Mouse (Mus musculus): ENCODE measurements around the gene Cnbp.

Cnbp gene

DNA sequence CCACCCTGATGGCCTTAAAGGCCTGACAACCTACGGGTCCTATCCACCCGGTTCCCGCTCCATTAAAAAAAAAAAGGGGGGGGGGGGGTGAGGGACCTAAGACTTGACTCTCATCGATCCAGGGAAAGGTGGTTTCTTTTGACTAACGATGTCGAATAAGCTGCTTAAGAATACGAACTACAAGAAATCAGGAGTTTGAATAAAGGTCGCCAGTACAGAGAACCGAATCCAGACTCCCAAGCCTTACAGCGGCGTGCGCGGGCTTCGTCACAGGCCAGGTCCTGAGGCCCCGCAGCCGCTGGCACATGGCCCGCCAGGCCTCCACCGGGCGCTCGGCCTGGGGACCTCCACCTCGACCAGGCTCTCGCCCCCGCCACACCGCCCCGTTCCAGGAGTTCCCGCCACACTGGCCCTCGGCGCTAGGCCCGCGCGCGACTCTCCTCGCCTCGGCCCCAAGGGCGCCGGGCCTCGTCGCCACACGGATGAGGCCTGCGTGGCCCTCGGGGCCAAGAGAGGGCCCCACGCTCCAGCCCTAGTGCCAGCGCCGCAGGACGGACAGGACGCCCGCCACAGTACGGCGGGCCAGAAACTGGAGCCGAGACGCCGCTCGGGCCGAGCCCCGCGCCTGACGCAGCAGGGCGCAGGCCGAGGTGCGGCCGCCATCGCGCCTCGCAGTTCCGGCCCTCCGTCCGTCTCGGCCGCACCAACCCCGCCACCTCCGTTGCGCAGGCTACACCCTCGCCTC, 579 bp downstream of the Cnbp start:
- DNase-seq (ENCODE audit: low spot score), result no peak

DNA sequence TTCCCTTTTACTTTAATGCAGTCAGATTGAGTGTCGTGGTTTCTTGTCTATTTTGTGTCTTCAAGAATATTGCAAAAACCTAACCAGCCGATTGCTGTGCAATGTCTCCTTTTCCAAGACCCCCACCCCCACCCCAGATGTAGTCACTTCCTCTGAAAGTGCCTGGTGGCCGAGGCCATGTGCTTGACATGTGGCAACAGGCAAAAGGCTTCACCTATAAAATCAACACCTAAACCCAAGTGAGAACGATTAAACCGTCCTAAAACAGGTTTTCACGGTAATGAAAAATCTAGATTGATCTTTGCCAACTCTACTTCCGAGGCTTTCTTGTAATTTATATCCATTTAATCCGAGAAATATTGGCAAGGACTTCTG, 1.1 kb downstream of the Cnbp start:
- no peak for DNase-seq (ENCODE audit: low spot score)

DNA sequence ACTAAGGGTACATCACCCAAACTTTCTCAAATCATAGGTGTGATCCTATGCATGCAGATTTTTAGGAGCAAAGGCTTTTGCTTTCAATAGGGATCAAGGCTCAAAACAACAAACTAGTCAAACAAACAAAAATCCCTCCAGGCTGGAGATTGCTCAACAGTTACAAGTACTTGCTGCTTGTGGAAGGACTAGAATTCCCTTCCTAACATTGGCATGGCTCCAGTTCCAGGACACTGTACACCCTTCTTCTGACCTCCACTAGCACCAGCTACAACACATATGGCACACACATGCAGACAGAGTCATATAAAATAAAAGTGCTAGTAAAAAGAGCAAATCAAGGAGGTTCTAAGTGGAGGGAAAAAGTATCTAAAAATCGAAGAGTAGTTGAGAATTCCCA, 4.1 kb downstream of the Cnbp start:
- DNase-seq (ENCODE audit: low spot score), result no peak

DNA sequence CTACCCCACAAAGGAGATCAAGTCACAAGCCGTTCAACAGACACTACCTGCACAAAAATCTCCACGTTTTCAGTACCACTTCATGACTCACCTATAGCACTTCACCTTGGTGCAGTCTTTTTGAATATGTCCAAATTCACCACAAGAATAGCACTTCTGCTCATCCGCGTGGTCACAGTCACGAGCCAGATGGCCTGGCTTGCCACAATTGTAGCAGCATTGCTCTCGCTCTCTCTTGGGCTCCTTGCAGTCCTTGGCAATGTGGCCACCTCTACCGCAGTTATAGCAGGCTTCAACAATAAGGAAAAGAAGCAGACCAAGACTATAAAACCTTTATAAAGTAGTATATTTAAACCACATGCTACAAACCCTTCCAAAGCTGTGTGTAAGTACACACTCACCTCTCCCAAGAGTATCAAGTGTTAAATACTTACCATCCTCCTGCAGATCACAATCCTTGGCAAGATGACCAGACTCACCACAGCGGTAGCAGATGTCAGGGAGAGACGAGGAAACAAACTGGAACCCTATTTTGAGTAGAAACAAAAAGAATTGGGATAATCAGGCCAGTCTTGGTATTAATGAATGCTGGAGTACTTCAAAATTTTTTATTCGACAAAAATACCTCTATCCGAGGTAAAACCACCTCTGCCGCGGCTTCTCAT, 5.7 kb downstream of the Cnbp start:
- DNase-seq (ENCODE audit: low spot score), result no peak

DNA sequence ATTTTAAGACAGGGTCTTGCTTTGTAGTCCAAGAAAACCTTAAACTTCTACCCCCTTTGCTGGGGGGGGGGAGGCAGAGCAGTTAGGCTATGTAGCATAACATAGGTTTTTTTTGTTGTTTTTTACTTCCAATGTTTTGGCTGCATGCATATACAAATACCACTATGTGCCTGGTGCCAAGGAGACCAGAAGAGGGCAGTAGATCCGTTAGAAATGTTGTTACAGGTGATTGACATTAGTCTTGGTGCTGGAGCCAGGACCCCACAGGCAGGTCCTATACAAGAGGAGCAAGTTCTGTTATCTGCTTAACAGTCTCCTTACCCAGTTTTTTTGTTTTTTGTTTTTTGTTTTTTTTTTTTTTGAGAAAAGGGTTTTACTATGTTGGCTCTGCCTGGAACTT, 8.7 kb downstream of the Cnbp start:
- no peak for DNase-seq (ENCODE audit: low spot score)

DNA sequence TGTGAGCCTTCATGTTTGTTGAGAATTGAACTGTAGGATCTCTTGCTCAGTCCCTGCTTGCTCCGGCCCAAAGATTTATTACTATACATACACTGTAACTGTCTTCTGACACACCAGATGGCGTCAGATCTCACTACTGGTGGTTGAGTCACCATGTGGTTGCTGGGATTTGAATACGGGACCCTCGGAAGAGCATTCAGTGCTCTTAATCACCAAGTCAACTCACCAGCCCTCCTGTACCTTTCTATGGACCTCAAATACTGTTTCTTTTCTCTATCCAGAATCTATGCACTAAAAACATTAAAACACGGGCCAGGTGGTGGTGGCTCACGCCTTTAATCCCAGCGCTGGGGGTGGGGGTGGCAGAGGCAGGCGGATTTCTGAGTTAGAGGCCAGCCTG, 9.3 kb downstream of the Cnbp start:
- no peak for DNase-seq (ENCODE audit: low spot score)

DNA sequence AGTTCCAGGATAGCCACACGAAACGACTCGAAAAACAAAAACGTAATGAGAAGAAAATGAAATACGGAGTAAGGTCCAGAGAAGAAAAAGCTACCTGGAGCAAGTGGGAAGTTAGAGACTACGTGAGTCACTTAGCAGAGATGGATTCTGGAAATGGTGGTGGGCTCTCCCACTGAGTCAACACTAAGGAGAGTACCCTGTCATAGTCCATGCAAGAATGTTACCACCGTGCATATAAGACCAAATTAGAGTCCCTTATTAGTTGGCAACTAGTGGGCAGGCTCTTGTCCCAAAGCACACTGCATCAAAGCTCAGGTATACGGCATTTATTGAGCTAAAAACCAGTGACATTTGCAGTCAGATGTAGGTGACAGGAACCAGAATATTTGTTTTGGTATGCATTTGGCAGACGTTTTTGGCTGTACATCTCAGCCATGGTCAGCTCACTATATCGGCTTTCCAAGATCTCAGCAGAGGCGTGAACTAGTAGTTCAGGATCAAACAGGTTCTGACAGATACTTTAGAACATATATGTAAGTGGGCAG, 11.0 kb downstream of the Cnbp start:
- DNase-seq (ENCODE audit: low spot score), result no peak

DNA sequence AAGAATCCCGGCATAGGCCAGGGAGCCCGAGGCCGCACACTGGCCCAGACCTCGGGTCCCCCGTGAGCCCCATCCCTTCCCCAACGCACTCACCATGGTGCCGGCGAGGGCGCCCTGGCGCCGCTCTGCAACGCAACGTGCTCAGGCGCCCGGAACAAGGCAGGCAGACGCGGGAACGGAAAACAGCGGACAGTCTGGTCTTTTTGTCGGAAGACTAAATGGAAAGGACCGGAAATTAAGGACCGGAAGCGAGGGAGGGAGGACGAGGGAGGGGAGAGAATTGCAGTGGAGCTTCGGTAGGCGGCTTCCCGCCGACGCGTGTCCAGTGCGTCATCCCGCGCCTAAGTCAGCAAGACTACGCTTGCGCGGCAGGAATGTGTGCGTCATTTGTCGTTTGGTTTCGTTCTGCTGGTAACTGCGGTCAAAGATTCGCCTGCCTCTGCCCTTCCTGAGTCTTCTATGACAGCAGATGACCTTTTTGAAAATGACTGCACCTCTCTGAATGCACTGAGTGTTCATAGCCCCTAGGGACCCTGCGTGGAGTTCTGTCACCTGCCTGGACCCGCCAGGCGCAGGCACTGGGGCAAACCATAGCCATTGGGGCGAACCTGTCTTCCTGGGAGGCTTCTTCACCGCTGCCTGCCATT, 12.2 kb downstream of the Cnbp start, which contains the start of gene Isy1:
Isy1 (minus strand) TSS at position 248 of the 647 bp plus-strand sequence.
- DNase-seq (ENCODE audit: low spot score), result peak; percentile 90

DNA sequence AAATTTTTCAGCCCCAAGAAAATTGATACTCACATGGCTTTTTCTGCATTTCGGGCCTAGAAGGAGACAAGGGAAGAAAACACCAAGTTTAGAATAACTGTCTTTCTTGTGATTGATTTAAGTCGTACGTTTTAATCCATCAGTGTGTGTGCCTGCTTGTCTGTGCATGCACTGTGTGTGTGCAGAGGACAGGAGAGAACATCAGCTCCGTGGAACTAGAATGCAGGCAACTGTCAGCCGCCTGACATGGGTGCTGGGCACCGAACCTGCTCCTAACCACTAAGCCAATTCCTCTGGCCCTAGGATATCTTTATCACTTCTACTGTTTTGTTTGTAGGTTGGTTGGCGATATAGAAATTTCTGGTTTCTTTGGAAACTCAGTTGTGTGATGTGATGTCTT, 15.2 kb downstream of the Cnbp start, which contains the start of gene Gm45140:
Gm45140 (minus strand) TSS at position 101 of the 400 bp plus-strand sequence.
- DNase-seq (ENCODE audit: low spot score), result no peak

DNA sequence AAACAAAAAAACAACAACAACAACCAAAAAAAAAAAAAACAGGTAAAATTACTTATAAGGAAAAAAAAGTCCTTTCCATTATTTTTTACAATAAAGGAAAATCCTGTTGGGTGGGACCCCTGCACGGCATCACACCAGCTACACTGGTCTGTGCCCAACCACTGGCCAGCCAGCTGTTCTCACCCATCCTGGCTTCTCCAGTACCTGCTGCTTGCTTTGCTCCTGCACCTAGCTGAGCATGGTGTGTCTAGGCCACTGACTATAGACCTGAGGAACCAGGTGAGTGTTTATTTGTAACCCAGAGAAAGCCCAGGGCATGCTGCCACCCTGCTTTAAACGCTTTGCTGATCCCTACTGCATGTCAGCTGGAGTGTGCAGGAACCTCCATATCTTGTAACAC, 30.5 kb downstream of the Cnbp start:
- no peak for DNase-seq (ENCODE audit: low spot score)

DNA sequence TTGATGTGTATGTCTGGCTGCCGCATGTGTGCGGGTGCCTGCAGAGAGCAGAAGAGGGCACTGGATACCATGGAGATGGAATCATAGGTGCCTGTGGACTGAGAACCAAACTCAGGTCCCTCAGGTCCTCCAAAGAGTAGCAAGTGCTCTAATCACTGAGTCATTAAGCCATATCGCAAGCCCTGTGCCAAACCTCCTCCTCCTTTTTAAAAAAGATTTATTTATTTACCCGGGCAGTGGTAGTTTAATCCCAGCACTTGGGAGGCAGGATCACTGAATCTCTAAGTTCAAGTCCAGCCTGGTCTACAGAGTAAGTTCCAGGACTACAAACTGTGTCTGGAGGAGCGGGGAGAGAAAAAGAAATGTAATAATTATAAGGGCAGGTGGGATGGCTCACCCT, 36.4 kb downstream of the Cnbp start:
- no peak for DNase-seq (ENCODE audit: low spot score)

DNA sequence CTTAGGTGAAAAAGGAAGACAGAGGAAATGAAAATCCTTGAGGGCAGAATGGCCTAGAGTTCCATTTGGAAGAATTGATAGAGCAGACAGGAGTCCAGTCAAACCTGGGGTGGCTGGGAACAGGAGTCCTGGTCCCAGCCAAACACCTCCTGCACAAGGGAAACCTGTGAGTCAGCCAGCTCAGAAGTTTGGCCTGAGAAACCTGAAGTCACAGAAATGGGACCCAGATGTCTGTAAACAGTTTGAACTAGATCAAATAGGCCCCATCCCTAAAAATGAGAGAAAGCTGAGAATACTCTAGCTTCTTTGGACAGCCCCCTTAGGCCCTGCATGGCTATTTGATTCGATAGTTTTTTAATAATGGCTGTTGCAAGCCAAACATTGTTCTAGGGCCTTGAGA, 38.2 kb downstream of the Cnbp start:
- DNase-seq (ENCODE audit: low spot score), result no peak

DNA sequence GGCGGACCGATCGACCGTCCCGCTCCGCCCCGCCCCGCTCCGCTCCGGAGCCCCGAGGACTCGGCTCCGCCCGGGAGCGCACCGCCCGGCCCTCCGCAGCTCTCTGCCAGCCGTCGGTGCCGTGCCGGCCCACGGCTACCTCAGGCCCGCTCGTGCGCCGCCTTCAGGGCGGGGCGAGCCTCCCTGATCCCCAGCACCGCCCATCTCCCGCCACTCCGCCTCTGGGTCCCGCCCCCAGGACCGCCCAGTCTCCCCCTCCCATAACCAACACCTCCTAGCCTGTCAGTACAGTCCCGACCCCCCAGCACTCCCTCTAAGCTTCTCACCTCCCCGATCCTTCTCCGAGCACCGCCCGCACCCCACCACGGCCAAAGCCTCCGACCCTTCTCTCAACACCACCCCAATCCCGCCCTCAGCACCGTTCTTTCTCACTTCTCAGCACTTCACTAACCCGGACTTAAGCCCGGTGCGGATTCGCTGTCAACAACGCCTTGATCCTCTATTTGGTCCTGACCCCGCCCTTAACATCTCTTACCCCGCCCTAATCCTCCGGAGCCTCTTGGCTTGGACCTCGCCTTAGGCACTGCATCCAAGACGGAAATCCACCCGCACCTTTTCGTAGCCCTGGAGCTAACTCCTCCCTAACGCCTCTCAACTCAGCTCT, 39.1 kb downstream of the Cnbp start, which contains the start of gene Rab43:
Rab43 (minus strand) TSS at position 490 of the 664 bp plus-strand sequence.
- DNase-seq (ENCODE audit: low spot score), result peak; percentile 69

DNA sequence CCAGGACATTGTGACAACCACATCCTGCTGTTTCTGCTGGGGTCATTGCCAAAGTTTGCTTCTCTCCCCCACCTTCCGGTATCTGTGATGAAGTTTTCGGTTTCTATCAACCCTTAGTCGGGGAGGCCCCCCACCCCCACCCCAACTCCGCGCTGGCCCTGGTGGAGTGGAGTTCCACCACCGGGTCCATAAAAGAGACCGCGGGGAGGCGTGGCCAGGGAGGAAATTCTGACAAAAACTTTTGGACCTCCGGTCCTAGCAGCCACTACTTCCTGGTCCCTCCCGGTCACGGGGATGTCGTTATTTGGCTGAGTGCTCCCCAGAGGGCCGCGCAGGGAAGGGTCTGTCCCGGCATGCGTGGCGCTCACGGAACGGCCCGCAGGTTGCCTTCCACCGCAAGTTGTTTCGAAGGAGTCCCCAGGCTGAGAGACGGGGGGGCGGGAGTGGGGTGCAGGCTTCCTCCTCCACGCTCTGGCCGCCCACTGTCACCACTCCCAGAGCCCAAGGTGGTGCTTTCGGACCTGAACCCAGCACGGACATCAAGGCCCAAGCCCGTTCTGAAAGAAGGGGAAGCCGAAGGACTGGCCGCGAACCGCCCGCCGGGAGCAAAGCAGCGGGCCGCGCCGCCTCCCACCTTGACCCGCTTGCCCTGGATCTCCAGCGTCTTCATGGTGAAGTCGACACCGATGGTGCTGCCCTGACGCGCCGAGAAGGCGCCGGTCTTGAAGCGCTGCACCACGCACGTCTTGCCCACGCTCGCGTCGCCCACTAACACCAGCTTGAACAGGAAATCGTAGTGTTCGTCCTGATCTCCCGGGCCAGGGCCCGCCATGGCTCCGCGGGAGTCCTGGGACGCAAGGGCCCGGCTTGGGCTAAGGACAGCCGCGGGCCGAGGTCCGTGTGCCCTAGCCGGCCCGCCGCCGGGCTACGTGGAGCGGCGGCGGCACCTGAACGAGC, 39.9 kb downstream of the Cnbp start:
- no peak for DNase-seq (ENCODE audit: low spot score)

DNA sequence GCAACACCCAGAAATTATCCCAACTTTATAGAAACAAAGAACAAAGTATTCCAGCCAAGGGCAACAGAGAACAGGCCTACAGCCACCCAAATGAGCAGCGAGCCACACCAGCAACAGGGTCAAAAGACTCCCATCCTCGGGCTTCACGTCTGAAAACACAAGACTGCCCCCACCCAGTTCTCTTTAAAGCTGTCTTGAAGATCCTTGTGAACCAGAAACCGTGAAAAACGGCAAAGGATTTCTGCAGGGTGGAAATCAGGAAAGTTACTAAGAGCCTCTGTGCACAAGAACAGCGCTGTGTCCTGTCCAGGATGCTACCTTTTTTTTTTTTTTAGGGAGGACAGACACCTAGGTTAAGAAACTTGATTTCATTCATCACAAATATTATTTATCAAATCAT, 40.6 kb downstream of the Cnbp start:
- DNase-seq (ENCODE audit: low spot score), result no peak

DNA sequence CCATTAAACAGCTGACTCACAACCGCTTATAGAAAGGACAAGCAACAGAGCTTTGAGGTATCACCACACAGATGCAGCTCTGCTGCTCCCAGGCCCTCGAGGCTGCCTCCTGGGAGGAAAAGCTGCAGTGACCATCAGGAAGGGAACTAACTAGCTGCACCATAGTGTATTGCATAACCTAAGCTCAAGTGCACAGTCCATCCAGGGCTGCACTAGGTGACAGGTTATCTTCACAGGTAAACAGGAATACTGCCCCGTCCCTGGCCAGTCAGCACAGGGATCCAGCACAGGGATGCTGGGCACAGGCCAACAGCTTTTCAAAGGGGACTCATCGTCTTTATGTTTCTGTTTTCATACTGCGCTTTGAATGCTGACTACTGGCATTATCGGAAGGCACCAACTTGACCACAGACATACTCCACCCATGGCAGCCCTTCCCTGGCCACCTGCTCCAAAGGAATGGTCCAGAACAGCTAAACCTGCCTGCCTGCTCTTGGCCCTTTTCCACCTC, 41.2 kb downstream of the Cnbp start:
- DNase-seq (ENCODE audit: low spot score), result no peak

DNA sequence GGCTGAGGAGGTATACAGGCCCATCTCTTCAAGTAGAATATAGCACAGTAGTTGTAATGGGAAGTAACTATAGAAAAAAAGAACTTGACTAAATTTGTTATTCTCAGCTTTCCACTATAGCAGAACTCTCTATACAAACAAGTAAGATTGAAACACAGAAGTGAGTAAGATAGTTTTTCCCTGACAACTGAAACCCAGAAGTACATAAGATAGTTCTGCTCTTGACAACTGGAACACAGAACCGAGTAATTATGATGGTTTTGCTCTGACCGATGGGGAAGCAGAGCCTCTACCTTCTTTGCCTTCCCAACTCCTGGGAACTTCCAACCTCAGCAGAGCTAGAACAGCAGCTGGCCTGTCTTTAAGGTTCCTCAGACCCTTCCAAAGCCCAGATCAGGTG, 41.8 kb downstream of the Cnbp start:
- DNase-seq (ENCODE audit: low spot score), result no peak

DNA sequence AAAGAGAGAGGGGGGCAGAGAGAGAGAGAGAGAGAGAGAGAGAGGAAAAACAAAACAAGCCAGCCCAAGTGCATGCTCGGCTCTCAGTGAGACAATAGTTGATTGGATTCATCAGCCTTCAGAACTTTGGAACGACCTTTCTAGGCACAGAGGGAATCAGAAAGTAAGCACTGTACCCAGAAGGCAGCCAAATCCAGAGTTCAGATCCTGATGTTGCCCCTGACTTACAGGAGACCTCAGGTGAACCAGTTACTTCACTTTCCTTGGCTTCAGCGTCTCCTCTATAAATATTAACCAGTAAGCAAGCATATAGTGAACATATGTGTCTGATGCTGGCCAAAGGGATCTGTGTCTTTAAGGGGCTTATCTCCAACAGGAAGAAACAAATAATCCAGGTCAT, 42.4 kb downstream of the Cnbp start:
- DNase-seq (ENCODE audit: low spot score), result no peak

DNA sequence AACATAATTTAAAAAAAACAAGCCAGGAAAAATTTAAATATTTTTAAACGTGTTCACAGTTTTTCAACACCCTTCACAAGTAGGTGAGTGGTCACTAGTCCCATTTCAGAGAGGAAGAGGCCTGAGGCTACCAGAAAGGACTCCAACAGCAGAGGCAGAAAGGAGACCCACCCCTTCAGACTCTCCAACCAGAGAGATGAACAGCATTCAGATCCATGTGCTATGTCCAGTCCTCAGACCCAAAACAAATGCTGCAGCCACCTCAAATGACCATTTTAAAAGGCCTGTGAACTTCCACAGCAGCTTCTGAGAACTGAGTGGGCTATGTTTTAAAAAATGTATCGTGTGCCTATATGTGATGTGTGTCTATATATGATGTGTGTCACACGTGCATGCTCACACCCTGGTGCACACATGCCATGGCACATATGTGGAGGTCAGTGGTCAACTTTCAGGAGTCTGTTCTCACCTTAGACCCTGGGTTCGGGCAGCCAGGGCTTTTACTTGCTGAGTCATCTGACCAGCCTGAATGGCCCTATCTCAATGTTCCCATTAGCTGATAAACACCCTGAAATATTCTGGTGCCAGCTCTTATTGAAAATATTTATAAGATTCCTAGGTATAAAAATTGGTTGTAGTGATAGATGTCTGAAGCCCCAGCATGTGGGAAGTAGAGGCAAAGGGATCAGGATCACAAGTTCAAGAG, 43.0 kb downstream of the Cnbp start:
- DNase-seq (ENCODE audit: low spot score), result no peak

DNA sequence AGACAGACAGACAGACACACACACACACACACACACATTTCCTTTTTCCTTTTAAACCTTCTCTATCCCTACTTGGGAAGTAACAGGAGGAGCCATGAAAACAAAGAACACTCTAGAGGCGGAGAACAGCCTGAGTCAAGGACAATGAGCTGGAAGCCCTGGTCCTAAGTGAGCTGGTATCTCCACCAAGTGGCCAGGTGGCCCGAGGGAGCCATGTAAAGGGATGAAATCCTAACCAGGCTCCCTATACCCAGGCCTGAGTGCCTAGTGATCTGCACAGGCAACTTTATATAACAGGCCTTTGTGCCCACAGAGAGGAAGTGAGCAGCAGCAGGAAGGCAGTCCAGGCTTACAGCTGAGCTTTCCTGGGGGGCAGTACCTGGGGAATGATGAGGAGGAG, 44.0 kb downstream of the Cnbp start:
- DNase-seq (ENCODE audit: low spot score), result no peak

Data from layer of hippocampus, adult 9-10 months (tissue).